Mouse (Mus musculus) lung, postnatal 0 days (tissue): Measurements from ENCODE around the gene Btbd17. TPM values are rescaled to one million over a fixed set of nuclear protein-coding genes. Genes with fewer than 3 reads are reported as not detected.

ENCODE experiments used
- ATAC-seq: fragments of 200-750 bp; cut with Nextera tagmentation; 2 replicates; pipeline ENCODE4 v1.8.0; 2017; ENCODE audit warnings: moderate library complexity
- DNase-seq: peaks from one replicate; pipeline ENCODE4 v3.0.0-alpha.2; 2016; ENCODE audit warnings: low spot score
- H3K27ac ChIP-seq: fragments of 300-500 bp; sonication (generic); 2 replicates; pipeline ENCODE4 v1.5.1; 2014; ENCODE audit warnings: antibody characterized with exemption, mild to moderate bottlenecking, low read length, mixed read lengths
- H3K27me3 ChIP-seq: fragments of 300-500 bp; sonication (generic); replicated peaks from 2 replicates; pipeline ENCODE4 v1.6.1; 2014; ENCODE audit warnings: low read length, mixed read lengths; ENCODE audit not compliant: insufficient read depth
- H3K36me3 ChIP-seq: fragments of 300-500 bp; sonication (generic); 2 replicates; pipeline ENCODE4 v1.6.1; 2014; ENCODE audit warnings: low read length, mixed read lengths; ENCODE audit not compliant: insufficient read depth
- H3K4me1 ChIP-seq: fragments of 300-500 bp; sonication (generic); 2 replicates; pipeline ENCODE4 v1.6.1; 2014; ENCODE audit warnings: antibody characterized with exemption, low read depth, low read length, mixed read lengths; ENCODE audit not compliant: insufficient read depth
- H3K4me2 ChIP-seq: fragments of 300-500 bp; sonication (generic); replicated peaks from 2 replicates; pipeline ENCODE4 v1.6.1; 2014; ENCODE audit warnings: low read depth, mild to moderate bottlenecking, low read length, moderate library complexity, mixed read lengths
- H3K4me3 ChIP-seq: fragments of 300-500 bp; sonication (generic); 2 replicates; pipeline ENCODE4 v1.5.1; 2014; ENCODE audit warnings: low read depth, low read length
- H3K9ac ChIP-seq: fragments of 300-500 bp; sonication (generic); replicated peaks from 2 replicates; pipeline ENCODE4 v1.6.1; 2014; ENCODE audit warnings: low read depth, mild to moderate bottlenecking
- H3K9me3 ChIP-seq: fragments of 300-500 bp; sonication (generic); 2 replicates; pipeline ENCODE4 v1.6.1; 2016; ENCODE audit warnings: low read length, mixed read lengths
- CTCF ChIP-seq: IDR thresholded peaks from 2 replicates; pipeline ENCODE4 v1.5.1; 2016; ENCODE audit warnings: antibody characterized with exemption, mild to moderate bottlenecking
- EP300 ChIP-seq: IDR thresholded peaks from 2 replicates; pipeline ENCODE4 v1.6.1; 2016; ENCODE audit warnings: antibody characterized with exemption, mild to moderate bottlenecking, control low read depth
- WGBS: fragments of 180-500 bp; shearing (Covaris S2); extraction: QIAGEN DNeasy Blood & Tissue Kit; methylation state at CpG from one replicate; pipeline ENCODE4 v1.1.7; 2014; 5-methylcytosine and 5-hydroxymethylcytosine counted together
- polyA plus RNA-seq: library from polyadenylated mRNA; unstranded; fragments of >200 nt; fragmentation: Nextera tagmentation; extraction: Ambion mirVana; gene quantifications from 2 replicates; pipeline ENCODE4 v1.2.1, GENCODE M21; 2015

Btbd17 gene
- polyA plus RNA-seq, 1 experiment from 2014 or later = 0.20 TPM

DNA sequence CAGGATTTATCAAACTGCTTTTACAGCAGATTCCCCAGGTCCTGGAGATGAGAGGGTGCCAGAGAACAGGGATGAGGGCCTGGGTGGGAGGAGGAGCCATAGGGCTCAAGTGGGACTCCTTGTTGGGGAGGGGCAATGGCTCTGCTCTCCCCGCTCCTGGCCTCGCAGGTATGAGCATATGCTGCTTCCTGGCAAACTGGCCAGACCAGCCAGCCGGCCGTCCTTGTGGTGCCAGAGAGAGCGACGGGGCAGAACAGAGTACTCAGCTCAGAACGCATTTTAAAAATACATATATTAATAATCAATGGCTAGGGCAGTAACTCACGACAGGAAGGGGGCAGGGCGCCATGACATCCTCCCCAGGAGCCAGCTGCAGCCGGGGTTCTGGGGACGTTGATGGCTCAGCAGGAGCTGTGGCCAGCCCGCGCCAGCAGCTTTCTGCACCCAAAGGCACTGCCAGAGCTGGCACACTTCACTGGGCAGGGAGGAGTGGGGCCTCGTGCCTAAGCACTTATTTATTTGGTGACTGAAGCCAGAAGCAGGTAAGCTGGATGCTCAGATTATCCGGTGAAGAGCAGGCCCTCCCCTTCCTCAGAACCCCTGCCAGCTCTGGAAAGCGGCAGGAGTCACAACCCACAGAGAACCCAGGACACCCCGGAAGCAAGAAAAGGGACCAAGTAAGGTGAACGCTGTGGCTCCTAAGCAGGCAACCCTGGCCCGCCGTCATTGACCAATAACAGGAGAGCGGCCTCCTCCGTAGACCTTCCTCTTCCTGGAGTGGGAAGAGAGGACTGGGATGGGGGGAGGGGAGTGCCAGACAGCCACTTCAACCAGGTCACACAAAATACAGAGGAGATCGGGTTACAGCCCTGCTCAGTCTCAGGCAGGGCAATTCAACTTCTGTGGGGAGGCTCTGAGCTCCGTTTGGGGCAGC, 34.0 kb upstream of the Btbd17 start:
- Histone ChIP-seq H3K27ac (peak overlapping the region; percentile 78), H3K27me3 (no peaks in the 10 kb centered on the region), H3K4me1 (peaks cover 10% of the 10 kb centered on the region; the same call in 1 of the 2 replicates), H3K9me3 (no peaks in the 10 kb centered on the region), H3K36me3 (no peaks in the 10 kb centered on the region), H3K9ac (0 out of 2 replicates have a peak overlapping the region, but pooled peaks have one; percentile 16), H3K4me3 (peak overlapping the region; percentile 6), H3K4me2 (peak overlapping the region; percentile 63)
- TF ChIP-seq EP300 = no peak
- no peak for TF ChIP-seq CTCF
- DNase-seq (peak; percentile 89), ATAC-seq (peak; percentile 90)
- 8% methylated on average over 24 of the region's 24 CpGs for WGBS

DNA sequence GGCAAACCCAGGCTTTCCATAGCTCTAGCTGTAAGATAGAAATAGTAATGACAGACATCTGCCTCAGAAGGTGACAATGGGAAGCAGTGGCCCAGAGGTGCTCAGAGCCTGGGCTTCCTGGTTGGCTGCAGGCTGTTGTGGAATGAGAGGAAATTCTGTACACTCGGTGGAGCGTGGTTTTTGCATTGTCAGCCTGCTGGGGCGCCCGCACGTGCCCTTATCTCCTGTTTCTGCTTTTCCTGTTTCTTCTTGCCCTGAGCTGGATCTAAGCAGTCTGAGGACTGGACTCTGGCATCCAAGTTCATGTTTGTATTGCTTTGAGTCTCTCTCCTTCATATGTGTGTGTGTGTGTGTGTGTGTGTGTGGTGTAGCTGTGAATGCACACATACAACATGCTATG, 30.9 kb upstream of the Btbd17 start:
- 24% methylated on average over 5 of the region's 5 CpGs for WGBS
- DNase-seq (peak; percentile 23), ATAC-seq (no peak)
- TF ChIP-seq CTCF (no peak; the same call in 1 of the 2 replicates), EP300 (no peak)
- no peak overlapping the region for H3K4me3 ChIP-seq
- peaks cover 10% of the 10 kb centered on the region; the same call in 1 of the 2 replicates for H3K4me1 ChIP-seq
- H3K27ac ChIP-seq = no peak overlapping the region
- H3K9ac ChIP-seq = no peak overlapping the region
- no peak overlapping the region for H3K4me2 ChIP-seq
- H3K36me3 ChIP-seq = no peaks in the 10 kb centered on the region
- H3K27me3 ChIP-seq = no peaks in the 10 kb centered on the region
- no peaks in the 10 kb centered on the region for H3K9me3 ChIP-seq

DNA sequence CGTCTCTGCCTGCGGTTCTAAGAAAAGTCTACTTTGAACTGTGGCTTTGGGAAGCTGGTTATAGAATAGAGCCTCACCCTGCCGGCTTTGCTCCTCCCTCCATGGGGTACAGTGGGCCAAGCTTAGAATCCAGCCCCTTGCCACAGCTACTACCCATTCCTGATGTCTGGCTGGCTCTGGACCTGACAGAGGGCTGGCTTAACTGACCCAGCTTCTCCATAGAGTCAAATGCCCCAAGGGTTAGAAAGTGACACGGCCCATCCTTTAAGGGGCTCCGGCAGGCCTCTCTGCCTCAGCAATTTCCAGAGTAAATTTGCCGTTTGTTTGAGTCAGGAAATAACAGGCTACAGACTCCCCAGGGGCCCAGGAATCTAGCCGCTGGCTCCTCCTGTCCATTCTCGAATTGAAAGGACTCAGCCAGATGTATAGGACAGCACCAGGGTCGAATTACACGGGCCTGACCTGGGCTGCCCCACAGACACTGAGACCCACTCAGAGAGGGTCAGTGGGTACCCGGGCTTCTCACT, 27.5 kb upstream of the Btbd17 start:
- Histone ChIP-seq H3K36me3 (no peaks in the 10 kb centered on the region), H3K27me3 (no peaks in the 10 kb centered on the region), H3K9me3 (no peaks in the 10 kb centered on the region), H3K9ac (no peak overlapping the region), H3K27ac (no peak overlapping the region), H3K4me2 (no peak overlapping the region), H3K4me3 (no peak overlapping the region), H3K4me1 (no peaks in the 10 kb centered on the region)
- 14% methylated on average over 11 of the region's 11 CpGs for WGBS
- no peak for TF ChIP-seq EP300
- TF ChIP-seq CTCF = no peak
- no peak for DNase-seq
- no peak for ATAC-seq

DNA sequence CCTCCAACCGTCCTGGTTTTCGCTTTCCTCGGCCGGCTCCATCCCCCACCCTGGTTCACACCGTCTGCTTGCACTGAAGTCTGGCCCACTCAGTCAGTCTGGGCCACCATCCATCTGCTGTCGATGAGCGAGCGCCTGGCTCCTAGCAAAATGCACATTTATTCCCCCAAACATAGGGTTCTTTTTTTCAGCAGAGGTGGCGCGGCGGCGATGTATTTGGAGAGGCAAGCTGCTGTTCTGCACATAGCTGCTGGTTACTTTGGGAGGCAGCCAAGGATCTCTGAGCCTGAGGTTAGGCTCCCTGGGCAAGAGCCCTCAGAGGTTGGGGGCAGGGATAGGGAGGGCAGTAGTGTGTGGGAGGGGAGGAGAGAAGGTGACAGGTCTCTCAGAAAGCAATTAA, 27.0 kb upstream of the Btbd17 start:
- WGBS = 30% methylated on average over 12 of the region's 12 CpGs
- no peak overlapping the region for H3K9ac ChIP-seq
- peak overlapping the region; percentile 25; the same call in 1 of the 2 replicates for H3K4me2 ChIP-seq
- no peak overlapping the region for H3K4me3 ChIP-seq
- H3K4me1 ChIP-seq = no peaks in the 10 kb centered on the region
- no peaks in the 10 kb centered on the region for H3K36me3 ChIP-seq
- ATAC-seq = peak; percentile 73
- H3K27me3 ChIP-seq = no peaks in the 10 kb centered on the region
- TF ChIP-seq CTCF (no peak), EP300 (no peak)
- DNase-seq = peak; percentile 80
- no peak overlapping the region for H3K27ac ChIP-seq
- H3K9me3 ChIP-seq = no peaks in the 10 kb centered on the region

DNA sequence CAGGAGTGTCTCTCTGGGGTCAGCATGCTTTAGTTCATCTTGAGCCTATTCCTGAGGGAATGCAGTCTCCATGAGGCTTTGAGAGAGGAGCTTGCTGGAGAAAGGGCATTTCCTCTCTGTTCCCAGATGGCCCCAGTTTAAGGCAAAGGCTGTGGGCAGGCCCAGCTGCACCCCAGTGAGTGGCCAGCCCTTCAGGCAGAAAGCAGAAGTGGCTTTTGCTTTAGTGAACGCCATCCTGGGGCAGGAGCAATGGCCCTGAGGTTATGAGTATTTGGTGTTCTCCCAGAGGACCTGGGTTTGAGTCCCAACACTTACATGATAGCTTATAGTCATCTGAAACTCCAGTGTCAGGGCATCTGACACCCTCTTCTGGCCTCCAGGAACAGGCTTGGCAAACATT, 25.6 kb upstream of the Btbd17 start:
- TF ChIP-seq EP300 (no peak), CTCF (no peak)
- ATAC-seq = no peak
- 52% methylated on average over 1 of the region's 1 CpGs for WGBS
- Histone ChIP-seq H3K4me2 (no peak overlapping the region), H3K4me1 (no peaks in the 10 kb centered on the region), H3K27ac (no peak overlapping the region), H3K27me3 (no peaks in the 10 kb centered on the region), H3K9me3 (no peaks in the 10 kb centered on the region), H3K9ac (no peak overlapping the region), H3K4me3 (no peak overlapping the region), H3K36me3 (no peaks in the 10 kb centered on the region)
- DNase-seq = no peak

DNA sequence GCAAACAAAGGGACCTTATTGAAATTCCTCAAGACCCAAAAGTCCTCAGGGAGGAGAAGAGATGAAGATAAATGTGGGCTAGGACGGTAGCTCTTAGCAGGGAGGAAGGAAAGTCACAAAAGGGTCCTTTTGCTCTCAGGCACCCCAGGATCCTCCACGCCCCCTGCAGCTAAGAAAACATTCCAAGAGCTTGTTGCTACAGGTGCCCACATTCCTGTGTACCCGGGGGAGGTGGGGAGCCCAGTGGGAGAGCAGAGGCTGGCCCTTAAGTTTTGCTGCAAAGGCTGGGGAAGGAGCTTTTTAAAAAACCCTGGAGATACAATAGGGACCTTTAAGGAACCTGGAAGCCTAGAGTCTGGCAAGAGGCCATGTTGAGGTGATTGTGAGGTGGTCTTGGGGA, 24.7 kb upstream of the Btbd17 start:
- no peaks in the 10 kb centered on the region for H3K36me3 ChIP-seq
- H3K4me1 ChIP-seq = no peaks in the 10 kb centered on the region
- H3K4me3 ChIP-seq = no peak overlapping the region
- DNase-seq (peak; percentile 21), ATAC-seq (no peak)
- no peaks in the 10 kb centered on the region for H3K27me3 ChIP-seq
- H3K27ac ChIP-seq = no peak overlapping the region
- 25% methylated on average over 3 of the region's 3 CpGs for WGBS
- H3K4me2 ChIP-seq = no peak overlapping the region
- TF ChIP-seq CTCF (no peak), EP300 (no peak)
- no peaks in the 10 kb centered on the region for H3K9me3 ChIP-seq
- no peak overlapping the region for H3K9ac ChIP-seq
